Comparison of ENCODE assay signal across 12 mouse cellular contexts in genomic region chr5:104958141-104958793, GRCm38 (mm10). TPM values are rescaled to one million over a fixed set of nuclear protein-coding genes. Genes with fewer than 3 reads are reported as not detected.
DNase-seq lines count a peak whose midpoint lies in the region; ATAC-seq and TF ChIP-seq lines count a peak whose summit lies in the region.
"Had no signal": no experiment of that assay in that cellular context is flagged by ENCODE, and none has a peak within 500 bp of the region (broad histone marks: within the 10 kb centered on the region; RNA-seq: fewer than 3 reads in every experiment).

No protein-coding gene starts in this region.

- ATAC-seq in megakaryocyte, adult 5-6 weeks (ENCODE audit: poor library complexity, severe bottlenecking) = peak; percentile 91
- ATAC-seq: forebrain, embryonic 13.5 days had no signal

- H3K27ac ChIP-seq in kidney, adult 2 months (ENCODE audit: insufficient read depth, low read depth, low read length) = no peak overlapping the region
- H3K27ac ChIP-seq: forebrain, embryonic 13.5 days; hindbrain, embryonic 13.5 days; midbrain, embryonic 10.5 days had no signal

- DNase-seq in kidney, adult 2 months = peak; percentile 21
- no peak for DNase-seq in kidney, adult 11 months
- DNase-seq in 416B (ENCODE audit: low read depth) (peak; percentile 56), adipocyte (ENCODE audit: low spot score) (peak; percentile 39), MN1 (ENCODE audit: low spot score) (no peak)
- no peak for DNase-seq in frontal cortex, postnatal 14 days (ENCODE audit: low spot score in 2 of 2)
- DNase-seq in embryo, embryonic 11 days = no peak
- DNase-seq: left cerebral cortex, postnatal 4 days had no signal

- TF ChIP-seq POLR2A in kidney, adult 2 months (IDR thresholded peaks at IDR 0.05; ENCODE audit: low read depth, low read length) = no peak

- WGBS in kidney, adult 2 months = 76% methylated on average over 2 of the region's 2 CpGs

- no peaks in the 10 kb centered on the region for H3K27me3 ChIP-seq in kidney, adult 2 months (replicated peaks; ENCODE audit: control insufficient read depth, insufficient read depth, low read length)
- H3K27me3 ChIP-seq: forebrain, embryonic 13.5 days; hindbrain, embryonic 13.5 days had no signal

- no peak overlapping the region for H3K4me3 ChIP-seq in kidney, adult 2 months (ENCODE audit: insufficient read depth, low read depth, low read length)
- H3K4me3 ChIP-seq: forebrain, embryonic 13.5 days; hindbrain, embryonic 13.5 days; midbrain, embryonic 10.5 days had no signal

- no peaks in the 10 kb centered on the region for H3K4me1 ChIP-seq in kidney, adult 2 months (ENCODE audit: control insufficient read depth, insufficient read depth, low read length)
- H3K4me1 ChIP-seq: forebrain, embryonic 13.5 days; hindbrain, embryonic 13.5 days; midbrain, embryonic 10.5 days had no signal

- H3K36me3 ChIP-seq in kidney, adult 2 months (ENCODE audit: control insufficient read depth, insufficient read depth, low read length) = no peaks in the 10 kb centered on the region
- H3K36me3 ChIP-seq: hindbrain, embryonic 13.5 days; midbrain, embryonic 10.5 days had no signal

- no peak for TF ChIP-seq CTCF in kidney, adult 2 months (conservative IDR thresholded peaks at IDR 0.05; ENCODE audit: insufficient read depth, insufficient read length, low read depth, low read length)

RNA-seq across cellular contexts. Expression of gene Abcg3, which starts 24.3 kb away (rescaled TPM):
- 0.14 and 0.53 TPM in 2 replicates for polyA plus RNA-seq in kidney, adult 2 months (2012; rRNA removed)
- total RNA-seq in megakaryocyte, adult 5-6 weeks (2015) = 3.0 and 3.5 TPM in 2 replicates
- total RNA-seq in megakaryocyte, adult 5-6 weeks (2017) = 5.3 and 6.4 TPM in 2 replicates

Comparison
In these comparisons a context has a peak if more than half of its experiments do, and no peak if none do; other contexts are left out.
1. DNase-seq: peak in kidney, adult 2 months (single experiment), 416B (single experiment) and adipocyte (single experiment); none in kidney, adult 11 months (single experiment), frontal cortex, postnatal 14 days (0 of 2), embryo, embryonic 11 days (single experiment) and MN1 (single experiment).